ENCODE assay signal across 15 mouse cellular contexts in genomic region chr9:96010664-96011063, GRCm38 (mm10).
"Had no signal": no experiment of that assay in that cellular context is flagged by ENCODE, and none has a peak within 500 bp of the region (broad histone marks: within the 10 kb centered on the region; RNA-seq: fewer than 3 reads in every experiment).

No protein-coding gene starts in this region.

- H3K4me1 ChIP-seq: limb, embryonic 12.5 days; lung, embryonic 15.5 days; neural tube, embryonic 12.5 days had no signal

- H3K27me3 ChIP-seq: limb, embryonic 12.5 days; lung, embryonic 15.5 days; neural tube, embryonic 12.5 days had no signal

- H3K9me3 ChIP-seq: limb, embryonic 12.5 days; lung, embryonic 15.5 days; neural tube, embryonic 12.5 days had no signal

- DNase-seq: kidney, adult 8-10 months; kidney, postnatal 25 days; layer of hippocampus, adult 9-11 months; lung, postnatal 14 days; midbrain, embryonic 14.5 days; retina, postnatal 1 day; right cerebral cortex, postnatal 4 days; spleen, adult 18-20 months; thymus, adult 2 months; thymus, postnatal 25 days had no signal

- H3K4me2 ChIP-seq: limb, embryonic 12.5 days; lung, embryonic 15.5 days; neural tube, embryonic 12.5 days had no signal

- H3K4me3 ChIP-seq: limb, embryonic 12.5 days; lung, embryonic 15.5 days; neural tube, embryonic 12.5 days had no signal

- H3K9ac ChIP-seq: limb, embryonic 12.5 days; lung, embryonic 15.5 days; neural tube, embryonic 12.5 days had no signal

- H3K27ac ChIP-seq: limb, embryonic 12.5 days; lung, embryonic 15.5 days; macrophage; neural tube, embryonic 12.5 days had no signal

- ATAC-seq: intestine, postnatal 0 days had no signal
